Mouse (Mus musculus) forebrain, embryonic 14.5 days (tissue): ENCODE data around the gene Fez1. TPM values are rescaled to one million over a fixed set of nuclear protein-coding genes. Genes with fewer than 3 reads are reported as not detected.

Experiments
- ATAC-seq: fragments of 200-750 bp; cut with Nextera tagmentation; 2 replicates; pipeline ENCODE4 v1.8.0; 2017; ENCODE audit warnings: mild to moderate bottlenecking, moderate library complexity
- DNase-seq: peaks from one replicate; pipeline ENCODE4 v3.0.0-alpha.2; 2015; ENCODE audit warnings: low spot score
- H3K27ac ChIP-seq: fragments of 300-500 bp; sonication (generic); 2 replicates; pipeline ENCODE4 v1.5.1; 2014; ENCODE audit warnings: low read depth, mild to moderate bottlenecking, control low read depth, low read length, moderate library complexity
- H3K27me3 ChIP-seq: fragments of 300-500 bp; sonication (generic); replicated peaks from 2 replicates; pipeline ENCODE4 v1.6.1; 2014; ENCODE audit warnings: low read length, control low read depth, mixed read lengths; ENCODE audit not compliant: control insufficient read depth, insufficient read depth
- H3K36me3 ChIP-seq: fragments of 300-500 bp; sonication (generic); 2 replicates; pipeline ENCODE4 v1.6.1; 2014; ENCODE audit warnings: low read length, control low read depth; ENCODE audit not compliant: control insufficient read depth, insufficient read depth
- H3K4me1 ChIP-seq: fragments of 300-500 bp; sonication (generic); 2 replicates; pipeline ENCODE4 v1.6.1; 2014; ENCODE audit warnings: antibody characterized with exemption, low read length, control low read depth; ENCODE audit not compliant: control insufficient read depth, insufficient read depth
- H3K4me2 ChIP-seq: fragments of 300-500 bp; sonication (generic); 2 replicates; pipeline ENCODE4 v1.6.1; 2014; ENCODE audit warnings: mild to moderate bottlenecking, control low read depth, low read length
- H3K4me3 ChIP-seq: fragments of 300-500 bp; sonication (generic); 2 replicates; pipeline ENCODE4 v1.5.1; 2014; ENCODE audit warnings: low read depth, low read length, control low read depth
- H3K9ac ChIP-seq: fragments of 300-500 bp; sonication (generic); 2 replicates; pipeline ENCODE4 v1.6.1; 2014; ENCODE audit warnings: mild to moderate bottlenecking, low read length, control low read depth, moderate library complexity
- H3K9me3 ChIP-seq: fragments of 300-500 bp; sonication (generic); replicated peaks from 2 replicates; pipeline ENCODE4 v1.6.1; 2016; ENCODE audit warnings: low read length, control low read depth, mixed read lengths; ENCODE audit not compliant: control insufficient read depth
- WGBS: fragments of 180-500 bp; shearing (Covaris S2); extraction: QIAGEN DNeasy Blood & Tissue Kit; methylation state at CpG from one replicate; pipeline ENCODE4 v1.1.7; 2014; 5-methylcytosine and 5-hydroxymethylcytosine counted together
- polyA plus RNA-seq: library from polyadenylated mRNA; unstranded; fragments of >200 nt; fragmentation: Nextera tagmentation; extraction: Ambion mirVana; gene quantifications from 2 replicates; pipeline ENCODE4 v1.2.1, GENCODE M21; 2014

Gene Fez1
- polyA plus RNA-seq, 1 experiment from 2014 or later: 620 TPM

GRCm38 (mm10) chr9:36870263-36870662 is 48.6 kb downstream of the Fez1 start:
- Histone ChIP-seq H3K4me3 (no peak overlapping the region), H3K9ac (no peak overlapping the region), H3K4me2 (no peak overlapping the region), H3K36me3 (peaks cover 94% of the 10 kb centered on the region), H3K9me3 (no peaks in the 10 kb centered on the region), H3K27ac (no peak overlapping the region), H3K4me1 (no peaks in the 10 kb centered on the region), H3K27me3 (no peaks in the 10 kb centered on the region)
- no peak for DNase-seq
- ATAC-seq: no peak
- 25% methylated on average over 1 of the region's 1 CpGs for WGBS

GRCm38 (mm10) chr9:36873796-36874195 is 52.1 kb downstream of the Fez1 start:
- no peaks in the 10 kb centered on the region for H3K27me3 ChIP-seq
- no peak overlapping the region for H3K4me3 ChIP-seq
- H3K4me1 ChIP-seq: no peaks in the 10 kb centered on the region
- H3K36me3 ChIP-seq: peaks cover 99% of the 10 kb centered on the region
- no peak overlapping the region for H3K4me2 ChIP-seq
- DNase-seq: no peak
- H3K27ac ChIP-seq: no peak overlapping the region
- no peak for ATAC-seq
- H3K9ac ChIP-seq: no peak overlapping the region
- H3K9me3 ChIP-seq: no peaks in the 10 kb centered on the region
- WGBS: 92% methylated on average over 2 of the region's 2 CpGs

GRCm38 (mm10) chr9:36876313-36876712 is 54.6 kb downstream of the Fez1 start:
- ATAC-seq: no peak
- DNase-seq: no peak
- Histone ChIP-seq H3K36me3 (peaks cover 94% of the 10 kb centered on the region), H3K4me2 (no peak overlapping the region), H3K4me1 (peaks cover 1% of the 10 kb centered on the region), H3K4me3 (no peak overlapping the region), H3K9me3 (no peaks in the 10 kb centered on the region), H3K9ac (no peak overlapping the region), H3K27me3 (no peaks in the 10 kb centered on the region), H3K27ac (no peak overlapping the region)
- WGBS: 87% methylated on average over 5 of the region's 5 CpGs

- H3K4me2 ChIP-seq: no peak overlapping the region
- no peak overlapping the region for H3K27ac ChIP-seq
- no peak overlapping the region for H3K4me3 ChIP-seq
- ATAC-seq (no peak), DNase-seq (no peak)
- H3K9ac ChIP-seq: no peak overlapping the region
- no peaks in the 10 kb centered on the region for H3K9me3 ChIP-seq
- H3K4me1 ChIP-seq: peaks cover 6% of the 10 kb centered on the region
- no peaks in the 10 kb centered on the region for H3K27me3 ChIP-seq
- H3K36me3 ChIP-seq: peaks cover 90% of the 10 kb centered on the region
These were observed 55.1 kb downstream of the Fez1 start for GRCm38 (mm10) chr9:36876787-36877186.

- Histone ChIP-seq H3K9ac (no peak overlapping the region), H3K36me3 (peaks cover 42% of the 10 kb centered on the region), H3K9me3 (no peaks in the 10 kb centered on the region), H3K27me3 (no peaks in the 10 kb centered on the region), H3K27ac (peak overlapping the region; percentile 74), H3K4me1 (peaks cover 15% of the 10 kb centered on the region), H3K4me3 (no peak overlapping the region), H3K4me2 (peak overlapping the region; percentile 4; the same call in 1 of the 2 replicates)
- 41% methylated on average over 5 of the region's 5 CpGs for WGBS
- DNase-seq (peak; percentile 55), ATAC-seq (peak; percentile 32)
These were observed 60.0 kb downstream of the Fez1 start for GRCm38 (mm10) chr9:36881615-36882014.

GRCm38 (mm10) chr9:36882034-36882745 is 60.5 kb downstream of the Fez1 start:
- peak; percentile 94 for DNase-seq
- Histone ChIP-seq H3K4me2 (peak overlapping the region; percentile 4; the same call in 1 of the 2 replicates), H3K4me3 (no peak overlapping the region)

GRCm38 (mm10) chr9:36883569-36883968 is 61.9 kb downstream of the Fez1 start:
- Histone ChIP-seq H3K36me3 (peaks cover 22% of the 10 kb centered on the region), H3K9ac (no peak overlapping the region), H3K4me3 (no peak overlapping the region), H3K27me3 (no peaks in the 10 kb centered on the region), H3K4me2 (no peak overlapping the region), H3K27ac (no peak overlapping the region), H3K4me1 (peaks cover 15% of the 10 kb centered on the region), H3K9me3 (no peaks in the 10 kb centered on the region)
- DNase-seq: no peak
- ATAC-seq: no peak
- WGBS: 68% methylated on average over 3 of the region's 3 CpGs

More at GRCm38 (mm10) chr9:36882034-36882745, 60.5 kb downstream of the Fez1 start:
- H3K4me1 ChIP-seq: peaks cover 15% of the 10 kb centered on the region
- peak overlapping the region; percentile 74 for H3K27ac ChIP-seq
- 27% methylated on average over 8 of the region's 8 CpGs for WGBS
- H3K36me3 ChIP-seq: peaks cover 36% of the 10 kb centered on the region
- H3K9me3 ChIP-seq: no peaks in the 10 kb centered on the region
- H3K9ac ChIP-seq: no peak overlapping the region
- ATAC-seq: peak; percentile 91
- H3K27me3 ChIP-seq: no peaks in the 10 kb centered on the region

- 67% methylated on average over 3 of the region's 3 CpGs for WGBS
- Histone ChIP-seq H3K4me2 (no peak overlapping the region), H3K4me3 (no peak overlapping the region), H3K27me3 (no peaks in the 10 kb centered on the region), H3K36me3 (peaks cover 5% of the 10 kb centered on the region; the same call in 1 of the 2 replicates), H3K27ac (no peak overlapping the region), H3K9ac (no peak overlapping the region), H3K4me1 (peaks cover 15% of the 10 kb centered on the region), H3K9me3 (no peaks in the 10 kb centered on the region)
- peak; percentile 46 for DNase-seq
- no peak for ATAC-seq
These were observed 63.6 kb downstream of the Fez1 start for GRCm38 (mm10) chr9:36885237-36885636.

- peaks cover 9% of the 10 kb centered on the region; the same call in 1 of the 2 replicates for H3K36me3 ChIP-seq
- WGBS: 32% methylated on average over 4 of the region's 4 CpGs
- H3K4me3 ChIP-seq: no peak overlapping the region
- ATAC-seq (no peak), DNase-seq (peak; percentile 62)
- H3K9me3 ChIP-seq: no peaks in the 10 kb centered on the region
- no peak overlapping the region for H3K4me2 ChIP-seq
- no peaks in the 10 kb centered on the region for H3K4me1 ChIP-seq
- no peak overlapping the region for H3K27ac ChIP-seq
- H3K27me3 ChIP-seq: no peaks in the 10 kb centered on the region
- H3K9ac ChIP-seq: no peak overlapping the region
These were observed 68.9 kb downstream of the Fez1 start for GRCm38 (mm10) chr9:36890552-36890951.
